Mouse (Mus musculus) lung, postnatal 0 days (tissue): ENCODE results near the gene Crocc2. TPM values are rescaled to one million over a fixed set of nuclear protein-coding genes. Genes with fewer than 3 reads are reported as not detected.

Experiments
- ATAC-seq: fragments of 200-750 bp; cut with Nextera tagmentation; 2 replicates; pipeline ENCODE4 v1.8.0; 2017; ENCODE audit warnings: moderate library complexity
- DNase-seq: peaks from one replicate; pipeline ENCODE4 v3.0.0-alpha.2; 2016; ENCODE audit warnings: low spot score
- H3K27ac ChIP-seq: fragments of 300-500 bp; sonication (generic); 2 replicates; pipeline ENCODE4 v1.5.1; 2014; ENCODE audit warnings: antibody characterized with exemption, mild to moderate bottlenecking, low read length, mixed read lengths
- H3K27me3 ChIP-seq: fragments of 300-500 bp; sonication (generic); replicated peaks from 2 replicates; pipeline ENCODE4 v1.6.1; 2014; ENCODE audit warnings: low read length, mixed read lengths; ENCODE audit not compliant: insufficient read depth
- H3K36me3 ChIP-seq: fragments of 300-500 bp; sonication (generic); 2 replicates; pipeline ENCODE4 v1.6.1; 2014; ENCODE audit warnings: low read length, mixed read lengths; ENCODE audit not compliant: insufficient read depth
- H3K4me1 ChIP-seq: fragments of 300-500 bp; sonication (generic); 2 replicates; pipeline ENCODE4 v1.6.1; 2014; ENCODE audit warnings: antibody characterized with exemption, low read depth, low read length, mixed read lengths; ENCODE audit not compliant: insufficient read depth
- H3K4me2 ChIP-seq: fragments of 300-500 bp; sonication (generic); replicated peaks from 2 replicates; pipeline ENCODE4 v1.6.1; 2014; ENCODE audit warnings: low read depth, mild to moderate bottlenecking, low read length, moderate library complexity, mixed read lengths
- H3K4me3 ChIP-seq: fragments of 300-500 bp; sonication (generic); 2 replicates; pipeline ENCODE4 v1.5.1; 2014; ENCODE audit warnings: low read depth, low read length
- H3K9ac ChIP-seq: fragments of 300-500 bp; sonication (generic); replicated peaks from 2 replicates; pipeline ENCODE4 v1.6.1; 2014; ENCODE audit warnings: low read depth, mild to moderate bottlenecking
- H3K9me3 ChIP-seq: fragments of 300-500 bp; sonication (generic); 2 replicates; pipeline ENCODE4 v1.6.1; 2016; ENCODE audit warnings: low read length, mixed read lengths
- CTCF ChIP-seq: IDR thresholded peaks from 2 replicates; pipeline ENCODE4 v1.5.1; 2016; ENCODE audit warnings: antibody characterized with exemption, mild to moderate bottlenecking
- EP300 ChIP-seq: IDR thresholded peaks from 2 replicates; pipeline ENCODE4 v1.6.1; 2016; ENCODE audit warnings: antibody characterized with exemption, mild to moderate bottlenecking, control low read depth
- WGBS: fragments of 180-500 bp; shearing (Covaris S2); extraction: QIAGEN DNeasy Blood & Tissue Kit; methylation state at CpG from one replicate; pipeline ENCODE4 v1.1.7; 2014; 5-methylcytosine and 5-hydroxymethylcytosine counted together
- polyA plus RNA-seq: library from polyadenylated mRNA; unstranded; fragments of >200 nt; fragmentation: Nextera tagmentation; extraction: Ambion mirVana; gene quantifications from 2 replicates; pipeline ENCODE4 v1.2.1, GENCODE M21; 2015

Gene Crocc2
- polyA plus RNA-seq, 1 experiment from 2014 or later = 1.3 TPM

GRCm38 (mm10) chr1:93217530-93217929 is 49.0 kb downstream of the Crocc2 start:
- DNase-seq (no peak), ATAC-seq (no peak)
- Histone ChIP-seq H3K4me3 (no peak overlapping the region), H3K9me3 (no peaks in the 10 kb centered on the region), H3K9ac (no peak overlapping the region), H3K27ac (no peak overlapping the region), H3K27me3 (no peaks in the 10 kb centered on the region), H3K4me2 (no peak overlapping the region), H3K36me3 (no peaks in the 10 kb centered on the region), H3K4me1 (peaks cover 6% of the 10 kb centered on the region; the same call in 1 of the 2 replicates)
- TF ChIP-seq CTCF (peak; percentile 27), EP300 (no peak)
- 62% methylated on average over 7 of the region's 7 CpGs for WGBS

- Histone ChIP-seq H3K27me3 (no peaks in the 10 kb centered on the region), H3K9me3 (no peaks in the 10 kb centered on the region), H3K36me3 (no peaks in the 10 kb centered on the region), H3K4me1 (peaks cover 6% of the 10 kb centered on the region; the same call in 1 of the 2 replicates), H3K4me3 (no peak overlapping the region), H3K27ac (no peak overlapping the region), H3K9ac (no peak overlapping the region), H3K4me2 (no peak overlapping the region)
- TF ChIP-seq CTCF (no peak), EP300 (no peak)
- DNase-seq (no peak), ATAC-seq (no peak)
- 70% methylated on average over 7 of the region's 7 CpGs for WGBS
These were observed 52.3 kb downstream of the Crocc2 start for GRCm38 (mm10) chr1:93220776-93221175.

DNA sequence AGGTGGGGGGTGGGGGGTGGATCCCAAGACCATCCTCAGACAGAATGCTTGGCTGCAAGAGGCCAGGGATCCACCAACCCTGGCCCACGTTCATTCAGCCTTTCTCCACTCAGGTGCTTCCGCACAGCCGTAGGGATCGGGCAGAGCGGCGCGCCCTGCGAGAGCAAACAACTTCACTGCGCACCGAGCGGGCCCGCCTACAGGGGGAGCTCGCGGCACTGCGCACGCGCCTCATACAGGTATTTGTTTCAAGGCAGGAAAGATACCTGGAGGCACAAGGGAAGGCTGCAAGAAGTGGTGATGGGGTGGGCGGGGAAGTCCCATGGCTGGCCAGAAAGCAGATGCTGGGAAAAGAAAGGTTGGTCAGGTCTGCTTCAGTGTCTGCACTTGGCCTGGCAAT is 55.4 kb downstream of the Crocc2 start:
- no peaks in the 10 kb centered on the region for H3K27me3 ChIP-seq
- H3K9ac ChIP-seq = no peak overlapping the region
- no peak overlapping the region for H3K4me2 ChIP-seq
- no peaks in the 10 kb centered on the region for H3K36me3 ChIP-seq
- no peak overlapping the region for H3K4me3 ChIP-seq
- no peaks in the 10 kb centered on the region for H3K9me3 ChIP-seq
- ATAC-seq = peak; percentile 75
- 9% methylated on average over 18 of the region's 18 CpGs for WGBS
- peak; percentile 65 for DNase-seq
- H3K4me1 ChIP-seq = peaks cover 5% of the 10 kb centered on the region
- TF ChIP-seq EP300 = no peak
- TF ChIP-seq CTCF = peak; percentile 84
- no peak overlapping the region for H3K27ac ChIP-seq

DNA sequence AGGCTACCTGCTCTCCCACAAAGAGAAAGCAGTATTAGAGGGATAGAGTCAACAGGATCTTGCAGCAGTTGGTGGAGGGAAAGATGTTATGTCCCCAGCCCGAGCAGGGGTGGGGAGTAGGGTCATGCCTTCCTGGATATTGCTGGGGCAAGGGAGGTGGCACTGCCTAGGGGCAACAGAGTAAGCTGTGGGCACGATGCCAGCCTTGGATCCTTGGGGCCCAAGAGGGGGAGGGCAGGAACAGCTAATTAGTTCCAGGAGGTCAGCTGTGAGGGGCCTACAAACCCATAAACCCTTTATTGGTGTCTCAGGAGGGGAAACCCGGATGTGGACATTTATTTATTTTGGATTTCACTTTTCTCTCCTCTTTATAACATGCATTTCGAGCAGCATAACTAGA is 56.7 kb downstream of the Crocc2 start:
- H3K4me2 ChIP-seq = no peak overlapping the region
- ATAC-seq (no peak), DNase-seq (no peak)
- H3K36me3 ChIP-seq = no peaks in the 10 kb centered on the region
- H3K4me3 ChIP-seq = no peak overlapping the region
- no peak overlapping the region for H3K9ac ChIP-seq
- WGBS = 31% methylated on average over 4 of the region's 4 CpGs
- H3K9me3 ChIP-seq = no peaks in the 10 kb centered on the region
- H3K4me1 ChIP-seq = peaks cover 5% of the 10 kb centered on the region
- H3K27ac ChIP-seq = no peak overlapping the region
- TF ChIP-seq CTCF (no peak), EP300 (no peak)
- no peaks in the 10 kb centered on the region for H3K27me3 ChIP-seq

DNA sequence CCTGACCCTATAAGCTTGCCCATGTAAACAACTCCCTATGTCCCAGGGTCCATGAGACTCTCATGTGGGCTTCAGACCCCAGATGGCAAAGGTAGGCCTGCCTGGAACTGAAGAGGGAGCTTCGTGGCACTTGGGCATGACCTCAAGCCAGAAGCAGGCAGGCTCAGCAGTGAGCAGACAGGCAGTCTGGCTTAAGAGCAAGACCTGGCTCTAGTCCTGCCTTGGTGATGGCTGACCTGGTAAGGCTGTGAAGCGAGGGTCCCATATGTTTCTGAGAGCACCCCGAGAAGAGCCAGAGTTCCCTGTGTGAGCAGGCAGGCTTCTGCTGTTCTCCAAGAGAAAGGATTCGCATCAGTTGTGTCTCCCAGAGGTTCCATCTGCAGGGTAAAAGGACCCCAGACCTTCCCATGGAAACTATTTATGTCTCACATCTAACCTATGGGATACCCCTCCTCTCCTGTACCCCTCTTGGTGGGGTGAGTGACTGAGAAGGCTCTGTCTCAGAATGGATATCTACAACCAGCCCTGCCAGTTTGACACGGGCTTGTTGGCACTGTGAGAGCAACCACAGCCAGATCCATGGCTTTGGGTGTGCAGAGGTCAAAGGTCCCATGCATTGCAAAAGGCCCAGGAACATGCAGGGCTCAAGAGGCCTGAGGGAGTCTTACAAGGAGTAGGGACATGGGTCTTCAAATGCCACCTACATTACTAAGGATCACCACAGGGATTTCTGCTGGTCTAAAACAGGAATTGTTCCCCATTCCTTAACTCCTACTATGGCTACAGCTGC is 57.4 kb downstream of the Crocc2 start:
- peaks cover 5% of the 10 kb centered on the region for H3K4me1 ChIP-seq
- ATAC-seq = no peak
- H3K4me3 ChIP-seq = no peak overlapping the region
- TF ChIP-seq CTCF = no peak
- no peak for TF ChIP-seq EP300
- H3K27ac ChIP-seq = no peak overlapping the region
- DNase-seq = no peak
- H3K9me3 ChIP-seq = no peaks in the 10 kb centered on the region
- no peaks in the 10 kb centered on the region for H3K36me3 ChIP-seq
- WGBS = 75% methylated on average over 5 of the region's 5 CpGs
- H3K4me2 ChIP-seq = no peak overlapping the region
- no peak overlapping the region for H3K9ac ChIP-seq
- H3K27me3 ChIP-seq = no peaks in the 10 kb centered on the region

DNA sequence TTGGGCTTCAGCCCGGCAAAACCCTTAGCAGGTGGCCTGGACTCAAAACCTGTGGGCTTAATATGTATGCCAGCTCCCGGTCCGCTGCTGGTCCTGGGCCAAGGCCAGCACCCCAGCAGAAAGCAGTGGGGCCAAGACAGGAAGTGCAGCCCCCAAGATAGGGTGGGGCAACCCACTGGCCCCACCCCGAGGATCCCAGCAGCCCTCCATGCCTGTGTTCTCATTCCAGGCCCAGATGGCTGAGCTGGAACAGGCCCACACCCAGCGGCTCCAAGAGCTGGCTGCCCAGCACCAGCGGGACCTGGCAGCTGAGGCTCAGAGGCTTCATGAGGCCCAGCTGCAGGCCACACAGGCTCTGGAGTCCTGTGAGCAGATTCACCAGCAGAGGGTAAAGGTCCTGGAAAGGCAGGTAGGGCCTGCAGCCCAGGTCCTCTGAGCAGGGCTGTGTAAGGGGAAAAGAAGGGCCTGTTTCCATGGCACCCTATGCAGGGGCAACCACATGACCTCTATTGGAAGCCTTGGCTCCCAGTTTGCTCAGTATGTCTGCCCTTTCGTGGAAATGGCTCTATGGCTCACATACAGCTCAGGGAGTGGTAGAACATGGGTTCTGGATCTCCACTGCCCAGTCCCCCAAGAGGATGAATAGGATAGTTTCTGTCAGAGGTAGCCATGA is 58.9 kb downstream of the Crocc2 start:
- TF ChIP-seq EP300 (no peak), CTCF (no peak)
- H3K9me3 ChIP-seq = no peaks in the 10 kb centered on the region
- WGBS = 66% methylated on average over 7 of the region's 7 CpGs
- no peak overlapping the region for H3K4me3 ChIP-seq
- no peaks in the 10 kb centered on the region for H3K27me3 ChIP-seq
- no peak overlapping the region for H3K4me2 ChIP-seq
- DNase-seq (no peak), ATAC-seq (peak; percentile 27; the same call in 1 of the 2 replicates)
- H3K9ac ChIP-seq = no peak overlapping the region
- no peaks in the 10 kb centered on the region for H3K36me3 ChIP-seq
- peaks cover 5% of the 10 kb centered on the region for H3K4me1 ChIP-seq
- H3K27ac ChIP-seq = no peak overlapping the region
